ENCODE assay signal across 13 mouse cellular contexts in genomic region chr11:33732358-33732757, GRCm38 (mm10).
DNase-seq lines count a peak whose midpoint lies in the region.
"Had no signal": no experiment of that assay in that cellular context is flagged by ENCODE, and none has a peak within 500 bp of the region (broad histone marks: within the 10 kb centered on the region; RNA-seq: fewer than 3 reads in every experiment).

No protein-coding gene starts in this region.

- intact Hi-C loops in gastrocnemius, postnatal 36 days (cut with DNase I), result loop anchor here (2.0 kb wide), 1 partner anchor 184 kb away; no protein-coding TSS in a partner anchor

- DNase-seq in gastrocnemius, postnatal 10 days, result peak; percentile 25
- no peak for DNase-seq in gastrocnemius, postnatal 36 days
- DNase-seq in layer of hippocampus, adult 9-11 months, result peak; percentile 27
- no peak for DNase-seq in layer of hippocampus, adult 8-10 months (ENCODE audit: low spot score in 2 of 2)
- peak; percentile 20 for DNase-seq in right cerebral cortex, adult 18-20 months
- no peak for DNase-seq in right cerebral cortex, postnatal 25 days
- no peak for DNase-seq in thymus, postnatal 14 days
- DNase-seq: adrenal gland, postnatal 10 days; heart, postnatal 4 days; kidney, adult 8-10 months; kidney, postnatal 10 days; lung, embryonic 14.5 days; spleen, adult 18-20 months had no signal

Comparison
In these comparisons a context has a peak if more than half of its experiments do, and no peak if none do; other contexts are left out.
1. DNase-seq: peak in gastrocnemius, postnatal 10 days (single experiment), layer of hippocampus, adult 9-11 months (single experiment) and right cerebral cortex, adult 18-20 months (single experiment); none in gastrocnemius, postnatal 36 days (0 of 2), layer of hippocampus, adult 8-10 months (0 of 2), right cerebral cortex, postnatal 25 days (single experiment) and thymus, postnatal 14 days (single experiment).